Mouse (Mus musculus): ENCODE data around the gene Cyp2j6. TPM values are rescaled to one million over a fixed set of nuclear protein-coding genes. Genes with fewer than 3 reads are reported as not detected.

The Cyp2j6 gene
- polyA plus RNA-seq, 1 experiment from 2014 or later, result 6.5 TPM

GRCm38 (mm10) chr4:96559781-96560180, 6.3 kb upstream of the Cyp2j6 start:
- Histone ChIP-seq H3K4me3 (replicated peaks; ENCODE audit: low read length) (no peak overlapping the region), H3K27me3 (ENCODE audit: control insufficient read depth, insufficient read depth, low read length) (no peaks in the 10 kb centered on the region), H3K9ac (no peak overlapping the region), H3K36me3 (replicated peaks; ENCODE audit: control insufficient read depth, insufficient read depth) (no peaks in the 10 kb centered on the region), H3K9me3 (ENCODE audit: control insufficient read depth, low read length) (no peaks in the 10 kb centered on the region), H3K4me2 (replicated peaks) (no peak overlapping the region), H3K4me1 (replicated peaks; ENCODE audit: control insufficient read depth, insufficient read depth, low read length) (no peaks in the 10 kb centered on the region), H3K27ac (no peak overlapping the region)
- ATAC-seq (ENCODE audit: low FRiP score) (no peak), DNase-seq (ENCODE audit: low spot score) (no peak)
- 52% methylated on average over 1 of the region's 1 CpGs for WGBS

- Histone ChIP-seq H3K9me3 (ENCODE audit: control insufficient read depth, low read length) (no peaks in the 10 kb centered on the region), H3K4me1 (replicated peaks; ENCODE audit: control insufficient read depth, insufficient read depth, low read length) (0 out of 2 replicates have a peak, but pooled peaks cover 2% of the 10 kb centered on the region), H3K27ac (no peak overlapping the region), H3K27me3 (ENCODE audit: control insufficient read depth, insufficient read depth, low read length) (no peaks in the 10 kb centered on the region), H3K4me2 (replicated peaks) (0 out of 2 replicates have a peak overlapping the region, but pooled peaks have one; percentile 0), H3K4me3 (replicated peaks; ENCODE audit: low read length) (no peak overlapping the region), H3K9ac (no peak overlapping the region), H3K36me3 (replicated peaks; ENCODE audit: control insufficient read depth, insufficient read depth) (no peaks in the 10 kb centered on the region)
- 89% methylated on average over 3 of the region's 3 CpGs for WGBS
- DNase-seq (ENCODE audit: low spot score) (no peak), ATAC-seq (ENCODE audit: low FRiP score) (no peak)
Observed at GRCm38 (mm10) chr4:96551619-96552018, 1.8 kb downstream of the Cyp2j6 start.

GRCm38 (mm10) chr4:96545976-96546375, 7.5 kb downstream of the Cyp2j6 start:
- Histone ChIP-seq H3K9me3 (ENCODE audit: control insufficient read depth, low read length) (no peaks in the 10 kb centered on the region), H3K27ac (no peak overlapping the region), H3K27me3 (ENCODE audit: control insufficient read depth, insufficient read depth, low read length) (no peaks in the 10 kb centered on the region), H3K9ac (no peak overlapping the region), H3K36me3 (replicated peaks; ENCODE audit: control insufficient read depth, insufficient read depth) (no peaks in the 10 kb centered on the region), H3K4me3 (replicated peaks; ENCODE audit: low read length) (no peak overlapping the region), H3K4me1 (replicated peaks; ENCODE audit: control insufficient read depth, insufficient read depth, low read length) (no peaks in the 10 kb centered on the region), H3K4me2 (replicated peaks) (no peak overlapping the region)
- WGBS, result 53% methylated on average over 1 of the region's 1 CpGs
- DNase-seq (ENCODE audit: low spot score) (no peak), ATAC-seq (ENCODE audit: low FRiP score) (no peak)

GRCm38 (mm10) chr4:96525772-96526171, 27.7 kb downstream of the Cyp2j6 start:
- Histone ChIP-seq H3K36me3 (replicated peaks; ENCODE audit: control insufficient read depth, insufficient read depth) (peaks cover 9% of the 10 kb centered on the region; the same call in 1 of the 2 replicates), H3K9ac (no peak overlapping the region), H3K27me3 (ENCODE audit: control insufficient read depth, insufficient read depth, low read length) (no peaks in the 10 kb centered on the region), H3K27ac (no peak overlapping the region), H3K4me2 (replicated peaks) (no peak overlapping the region), H3K9me3 (ENCODE audit: control insufficient read depth, low read length) (no peaks in the 10 kb centered on the region), H3K4me1 (replicated peaks; ENCODE audit: control insufficient read depth, insufficient read depth, low read length) (no peaks in the 10 kb centered on the region), H3K4me3 (replicated peaks; ENCODE audit: low read length) (no peak overlapping the region)
- DNase-seq (ENCODE audit: low spot score) (no peak), ATAC-seq (ENCODE audit: low FRiP score) (no peak)
- WGBS, result 21% methylated on average over 1 of the region's 1 CpGs

- Histone ChIP-seq H3K4me3 (replicated peaks; ENCODE audit: low read length) (no peak overlapping the region), H3K4me2 (replicated peaks) (no peak overlapping the region), H3K9ac (no peak overlapping the region), H3K27me3 (ENCODE audit: control insufficient read depth, insufficient read depth, low read length) (no peaks in the 10 kb centered on the region), H3K9me3 (ENCODE audit: control insufficient read depth, low read length) (no peaks in the 10 kb centered on the region), H3K36me3 (replicated peaks; ENCODE audit: control insufficient read depth, insufficient read depth) (no peaks in the 10 kb centered on the region; the same call in 1 of the 2 replicates), H3K27ac (no peak overlapping the region), H3K4me1 (replicated peaks; ENCODE audit: control insufficient read depth, insufficient read depth, low read length) (no peaks in the 10 kb centered on the region)
- 88% methylated on average over 2 of the region's 2 CpGs for WGBS
- ATAC-seq (ENCODE audit: low FRiP score) (no peak), DNase-seq (ENCODE audit: low spot score) (no peak)
Observed at GRCm38 (mm10) chr4:96522256-96522655, 31.2 kb downstream of the Cyp2j6 start.

- H3K9ac ChIP-seq, result no peak overlapping the region
Observed at GRCm38 (mm10) chr4:96510083-96510482, 43.4 kb downstream of the Cyp2j6 start.

GRCm38 (mm10) chr4:96507286-96507685, 46.2 kb downstream of the Cyp2j6 start, which contains the start of gene Cyp2j8:
TSS of gene Cyp2j8 (minus strand) at chr4:96507386.
- Histone ChIP-seq H3K4me3 (replicated peaks; ENCODE audit: low read length) (no peak within 1 kb of the TSS), H3K4me2 (replicated peaks) (no peak within 1 kb of the TSS), H3K9ac (no peak within 1 kb of the TSS), H3K4me1 (replicated peaks; ENCODE audit: control insufficient read depth, insufficient read depth, low read length) (no peaks in the 10 kb centered on the region), H3K9me3 (ENCODE audit: control insufficient read depth, low read length) (no peaks in the 10 kb centered on the region), H3K27ac (no peak within 1 kb of the TSS), H3K36me3 (replicated peaks; ENCODE audit: control insufficient read depth, insufficient read depth) (no peaks in the 10 kb centered on the region), H3K27me3 (ENCODE audit: control insufficient read depth, insufficient read depth, low read length) (no peaks in the 10 kb centered on the region)
- DNase-seq (ENCODE audit: low spot score), result no peak
- no peak for ATAC-seq (ENCODE audit: low FRiP score)
- WGBS, result 88% methylated on average over 1 of the region's 1 CpGs

More at GRCm38 (mm10) chr4:96510083-96510482, 43.4 kb downstream of the Cyp2j6 start:
- H3K4me1 ChIP-seq (replicated peaks; ENCODE audit: control insufficient read depth, insufficient read depth, low read length), result no peaks in the 10 kb centered on the region
- no peak overlapping the region for H3K4me3 ChIP-seq (replicated peaks; ENCODE audit: low read length)
- H3K27me3 ChIP-seq (ENCODE audit: control insufficient read depth, insufficient read depth, low read length), result no peaks in the 10 kb centered on the region
- ATAC-seq (ENCODE audit: low FRiP score) (no peak), DNase-seq (ENCODE audit: low spot score) (no peak)
- H3K27ac ChIP-seq, result no peak overlapping the region
- H3K4me2 ChIP-seq (replicated peaks), result no peak overlapping the region
- no peaks in the 10 kb centered on the region for H3K9me3 ChIP-seq (ENCODE audit: control insufficient read depth, low read length)
- no peaks in the 10 kb centered on the region for H3K36me3 ChIP-seq (replicated peaks; ENCODE audit: control insufficient read depth, insufficient read depth)
- WGBS, result 96% methylated on average over 3 of the region's 3 CpGs

Other genes starting within 250 kb of the Cyp2j6 start
- gene Cyp2j11, start 205.0 kb downstream of the Cyp2j6 start, polyA plus RNA-seq (2014; fragmentation: Nextera tagmentation; extraction: Ambion mirVana), result not detected in 2 replicates
- not detected in 2 replicates for gene Cyp2j8, start 46.3 kb downstream of the Cyp2j6 start, polyA plus RNA-seq (2014; fragmentation: Nextera tagmentation; extraction: Ambion mirVana)
- 7.4 and 8.2 TPM in 2 replicates for gene Cyp2j9, start 37.9 kb upstream of the Cyp2j6 start, polyA plus RNA-seq (2014; fragmentation: Nextera tagmentation; extraction: Ambion mirVana)
- gene Cyp2j5, start 110.5 kb upstream of the Cyp2j6 start, polyA plus RNA-seq (2014; fragmentation: Nextera tagmentation; extraction: Ambion mirVana), result not detected in 2 replicates
- gene Gm12695, start 231.5 kb upstream of the Cyp2j6 start, polyA plus RNA-seq (2014; fragmentation: Nextera tagmentation; extraction: Ambion mirVana), result not detected in 2 replicates

All from hindbrain, embryonic 14.5 days (tissue).